Mouse (Mus musculus): ENCODE results near the gene Pde6d. TPM values are rescaled to one million over a fixed set of nuclear protein-coding genes. Genes with fewer than 3 reads are reported as not detected.

Pde6d gene
- 72.4 and 74.9 TPM in 2 replicates for polyA plus RNA-seq (2012; rRNA removed)

- Histone ChIP-seq H3K4me1 (ENCODE audit: control insufficient read depth, insufficient read depth, low read length) (no peaks in the 10 kb centered on the region; the same call in 1 of the 2 replicates), H3K4me3 (ENCODE audit: insufficient read depth, low read length) (peak within 1 kb of the TSS; percentile 40), H3K27ac (ENCODE audit: insufficient read depth, low read length) (no peak within 1 kb of the TSS)
- TF ChIP-seq POLR2A (IDR thresholded peaks at IDR 0.05; ENCODE audit: extremely low read depth, insufficient read depth, low read length) (peak; percentile 85), CTCF (IDR thresholded peaks at IDR 0.05; ENCODE audit: extremely low read depth, insufficient read depth, low read length) (no peak)
Observed at GRCm38 (mm10) chr1:86582451-86583096, at the start of gene Pde6d, which contains the start of gene Cops7b. Gene Pde6d, minus strand, starts transcription at chr1:86582629. Gene Cops7b, plus strand, starts transcription at chr1:86582904.

- TF ChIP-seq CTCF (IDR thresholded peaks at IDR 0.05; ENCODE audit: extremely low read depth, insufficient read depth, low read length) = no peak
- TF ChIP-seq POLR2A (IDR thresholded peaks at IDR 0.05; ENCODE audit: extremely low read depth, insufficient read depth, low read length) = no peak
- Histone ChIP-seq H3K27ac (ENCODE audit: insufficient read depth, low read length) (no peak overlapping the region), H3K4me3 (ENCODE audit: insufficient read depth, low read length) (no peak overlapping the region)
Observed at GRCm38 (mm10) chr1:86630527-86630926, 48.1 kb upstream of the Pde6d start.

GRCm38 (mm10) chr1:86629936-86630335, 47.5 kb upstream of the Pde6d start:
- no peak overlapping the region for H3K27ac ChIP-seq (ENCODE audit: insufficient read depth, low read length)
- no peak overlapping the region for H3K4me3 ChIP-seq (ENCODE audit: insufficient read depth, low read length)
- no peaks in the 10 kb centered on the region for H3K4me1 ChIP-seq (ENCODE audit: control insufficient read depth, insufficient read depth, low read length)
- no peak for TF ChIP-seq CTCF (IDR thresholded peaks at IDR 0.05; ENCODE audit: extremely low read depth, insufficient read depth, low read length)
- no peak for TF ChIP-seq POLR2A (IDR thresholded peaks at IDR 0.05; ENCODE audit: extremely low read depth, insufficient read depth, low read length)

More at GRCm38 (mm10) chr1:86630527-86630926, 48.1 kb upstream of the Pde6d start:
- H3K4me1 ChIP-seq (ENCODE audit: control insufficient read depth, insufficient read depth, low read length) = no peaks in the 10 kb centered on the region

- no peak for TF ChIP-seq POLR2A (IDR thresholded peaks at IDR 0.05; ENCODE audit: extremely low read depth, insufficient read depth, low read length)
- TF ChIP-seq CTCF (IDR thresholded peaks at IDR 0.05; ENCODE audit: extremely low read depth, insufficient read depth, low read length) = no peak
- H3K27ac ChIP-seq (ENCODE audit: insufficient read depth, low read length) = no peak overlapping the region
- H3K4me3 ChIP-seq (ENCODE audit: insufficient read depth, low read length) = no peak overlapping the region
- no peaks in the 10 kb centered on the region for H3K4me1 ChIP-seq (ENCODE audit: control insufficient read depth, insufficient read depth, low read length)
Observed at GRCm38 (mm10) chr1:86628270-86628669, 45.8 kb upstream of the Pde6d start.

GRCm38 (mm10) chr1:86623001-86624000, 40.9 kb upstream of the Pde6d start:
- TF ChIP-seq POLR2A (IDR thresholded peaks at IDR 0.05; ENCODE audit: extremely low read depth, insufficient read depth, low read length) (no peak), CTCF (IDR thresholded peaks at IDR 0.05; ENCODE audit: extremely low read depth, insufficient read depth, low read length) (no peak)
- no peak overlapping the region for H3K4me3 ChIP-seq (ENCODE audit: insufficient read depth, low read length)
- peak overlapping the region; percentile 25; the same call in 1 of the 2 replicates for H3K27ac ChIP-seq (ENCODE audit: insufficient read depth, low read length)
- no peaks in the 10 kb centered on the region for H3K4me1 ChIP-seq (ENCODE audit: control insufficient read depth, insufficient read depth, low read length)

GRCm38 (mm10) chr1:86622296-86622695, 39.9 kb upstream of the Pde6d start:
- no peak overlapping the region; the same call in 1 of the 2 replicates for H3K27ac ChIP-seq (ENCODE audit: insufficient read depth, low read length)
- TF ChIP-seq CTCF (IDR thresholded peaks at IDR 0.05; ENCODE audit: extremely low read depth, insufficient read depth, low read length) (no peak), POLR2A (IDR thresholded peaks at IDR 0.05; ENCODE audit: extremely low read depth, insufficient read depth, low read length) (no peak)
- H3K4me1 ChIP-seq (ENCODE audit: control insufficient read depth, insufficient read depth, low read length) = no peaks in the 10 kb centered on the region
- H3K4me3 ChIP-seq (ENCODE audit: insufficient read depth, low read length) = no peak overlapping the region

GRCm38 (mm10) chr1:86618454-86619125, 36.2 kb upstream of the Pde6d start:
- Histone ChIP-seq H3K27ac (ENCODE audit: insufficient read depth, low read length) (no peak overlapping the region), H3K4me1 (ENCODE audit: control insufficient read depth, insufficient read depth, low read length) (no peaks in the 10 kb centered on the region), H3K4me3 (ENCODE audit: insufficient read depth, low read length) (no peak overlapping the region)
- TF ChIP-seq CTCF (IDR thresholded peaks at IDR 0.05; ENCODE audit: extremely low read depth, insufficient read depth, low read length) = peak; percentile 76
- TF ChIP-seq POLR2A (IDR thresholded peaks at IDR 0.05; ENCODE audit: extremely low read depth, insufficient read depth, low read length) = no peak

GRCm38 (mm10) chr1:86614269-86614668, 31.8 kb upstream of the Pde6d start:
- Histone ChIP-seq H3K4me3 (ENCODE audit: insufficient read depth, low read length) (no peak overlapping the region), H3K4me1 (ENCODE audit: control insufficient read depth, insufficient read depth, low read length) (no peaks in the 10 kb centered on the region), H3K27ac (ENCODE audit: insufficient read depth, low read length) (no peak overlapping the region)
- TF ChIP-seq CTCF (IDR thresholded peaks at IDR 0.05; ENCODE audit: extremely low read depth, insufficient read depth, low read length) (no peak), POLR2A (IDR thresholded peaks at IDR 0.05; ENCODE audit: extremely low read depth, insufficient read depth, low read length) (no peak)

- no peak overlapping the region for H3K4me3 ChIP-seq (ENCODE audit: insufficient read depth, low read length)
- no peak overlapping the region for H3K27ac ChIP-seq (ENCODE audit: insufficient read depth, low read length)
- TF ChIP-seq CTCF (IDR thresholded peaks at IDR 0.05; ENCODE audit: extremely low read depth, insufficient read depth, low read length) = no peak
- no peak for TF ChIP-seq POLR2A (IDR thresholded peaks at IDR 0.05; ENCODE audit: extremely low read depth, insufficient read depth, low read length)
- no peaks in the 10 kb centered on the region for H3K4me1 ChIP-seq (ENCODE audit: control insufficient read depth, insufficient read depth, low read length)
Observed at GRCm38 (mm10) chr1:86612081-86612480, 29.7 kb upstream of the Pde6d start.

Measured in cortical plate, adult 2 months (tissue).